Mouse (Mus musculus): ENCODE results near the gene Fbxw9. TPM values are rescaled to one million over a fixed set of nuclear protein-coding genes. Genes with fewer than 3 reads are reported as not detected.

Gene Fbxw9
- polyA plus RNA-seq, 1 experiment from 2014 or later, result 64.3 TPM

DNA sequence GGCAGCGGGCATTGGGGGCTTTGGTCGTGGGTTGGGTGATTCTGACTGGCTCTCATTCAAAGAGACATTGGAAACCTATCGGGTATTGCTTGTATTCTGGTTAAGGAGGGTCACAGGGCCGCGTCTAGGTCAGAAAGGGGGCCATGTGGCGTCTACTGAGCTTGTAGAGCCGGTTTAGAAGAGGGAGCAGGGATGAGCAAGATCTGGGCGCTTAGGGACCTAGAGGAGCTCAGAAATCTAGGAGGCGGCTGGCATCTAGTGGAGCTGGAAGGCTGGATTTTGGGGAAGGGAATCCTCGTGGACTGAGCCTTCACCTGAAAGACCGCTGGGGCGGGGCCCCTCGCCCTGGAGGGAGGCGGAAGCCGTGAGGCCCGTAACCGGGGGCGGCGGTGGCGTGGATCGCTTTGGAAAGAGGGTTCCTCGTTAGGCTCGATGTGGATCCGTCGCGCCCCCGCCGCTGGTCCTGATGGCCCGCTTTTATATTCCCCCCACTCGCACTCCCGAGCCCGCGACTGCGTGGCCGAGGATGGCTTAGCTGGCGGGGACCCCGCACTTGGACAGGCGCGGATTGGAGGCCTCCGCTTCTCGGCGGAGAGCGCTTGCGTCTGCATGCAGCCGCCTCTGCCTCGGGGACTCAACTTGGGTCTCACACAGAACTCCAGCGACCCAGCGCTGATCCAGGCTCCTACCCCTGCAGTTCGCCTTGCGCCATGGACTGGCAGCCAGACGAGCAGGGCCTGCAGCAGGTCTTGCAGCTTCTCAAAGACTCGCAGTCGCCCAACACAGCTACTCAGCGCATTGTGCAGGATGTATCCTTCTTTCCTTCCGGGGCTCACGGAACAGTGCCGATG lies 21.9 kb upstream of the Fbxw9 start:
- under 1% methylated on average over 57 of the region's 57 CpGs for WGBS
- H3K4me1 ChIP-seq (replicated peaks), result peaks cover 36% of the 10 kb centered on the region
- H3K27ac ChIP-seq, result peak overlapping the region; percentile 99
- peak overlapping the region; percentile 91 for H3K4me2 ChIP-seq (replicated peaks)
- H3K9me3 ChIP-seq, result no peaks in the 10 kb centered on the region
- ATAC-seq, result peak; percentile 26
- peaks cover 32% of the 10 kb centered on the region for H3K36me3 ChIP-seq
- no peaks in the 10 kb centered on the region for H3K27me3 ChIP-seq
- H3K4me3 ChIP-seq (replicated peaks), result peak overlapping the region; percentile 83
- H3K9ac ChIP-seq (replicated peaks), result peak overlapping the region; percentile 91

DNA sequence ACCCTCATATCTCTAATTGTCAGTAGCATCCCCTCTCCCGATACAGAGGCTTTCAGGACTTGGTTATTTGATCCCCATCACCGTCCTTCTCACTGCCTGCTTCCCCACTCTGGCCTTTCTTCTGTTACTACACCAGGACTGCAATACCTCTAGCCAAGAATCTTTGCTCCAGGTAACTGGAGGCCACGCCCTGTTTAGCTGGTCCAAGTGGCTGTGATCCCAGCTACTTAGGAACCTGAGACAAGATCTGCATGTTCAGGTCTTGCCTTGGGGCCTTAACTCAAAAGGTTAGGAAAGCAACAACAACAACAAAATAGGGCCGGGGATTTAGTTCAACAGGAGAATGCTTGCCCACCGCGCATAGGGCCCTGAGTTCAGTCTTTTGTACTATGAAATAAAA lies 16.2 kb upstream of the Fbxw9 start:
- Histone ChIP-seq H3K9me3 (no peaks in the 10 kb centered on the region), H3K4me2 (replicated peaks) (no peak overlapping the region), H3K27ac (no peak overlapping the region), H3K4me1 (replicated peaks) (peaks cover 9% of the 10 kb centered on the region), H3K27me3 (no peaks in the 10 kb centered on the region), H3K9ac (replicated peaks) (no peak overlapping the region), H3K36me3 (peaks cover 83% of the 10 kb centered on the region), H3K4me3 (replicated peaks) (no peak overlapping the region)
- WGBS, result 97% methylated on average over 6 of the region's 6 CpGs
- no peak for ATAC-seq

DNA sequence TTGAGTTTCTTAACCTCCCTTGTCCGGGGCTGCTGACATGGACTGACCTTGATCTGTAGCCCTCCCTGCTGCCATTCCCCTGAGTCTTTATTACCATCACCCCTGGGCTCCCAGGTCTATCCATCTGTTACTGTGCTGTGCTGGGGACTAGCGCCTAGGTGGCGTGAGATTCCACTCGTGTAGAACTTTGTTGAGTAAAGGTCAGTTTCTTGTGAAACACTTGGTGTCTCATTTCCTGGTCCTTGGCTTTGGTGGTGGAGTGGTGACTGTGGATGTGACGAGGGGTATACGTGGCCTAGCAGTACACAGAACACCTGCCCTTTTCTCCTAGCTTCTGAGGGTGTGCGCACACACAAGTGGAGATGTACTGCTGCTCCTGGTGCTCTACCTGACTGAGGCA lies 2.5 kb upstream of the Fbxw9 start:
- ATAC-seq, result no peak
- Histone ChIP-seq H3K4me3 (replicated peaks) (no peak overlapping the region), H3K4me1 (replicated peaks) (peaks cover 22% of the 10 kb centered on the region), H3K4me2 (replicated peaks) (no peak overlapping the region), H3K9me3 (no peaks in the 10 kb centered on the region), H3K9ac (replicated peaks) (no peak overlapping the region), H3K36me3 (peaks cover 51% of the 10 kb centered on the region), H3K27me3 (no peaks in the 10 kb centered on the region), H3K27ac (no peak overlapping the region)
- WGBS, result 90% methylated on average over 7 of the region's 7 CpGs

DNA sequence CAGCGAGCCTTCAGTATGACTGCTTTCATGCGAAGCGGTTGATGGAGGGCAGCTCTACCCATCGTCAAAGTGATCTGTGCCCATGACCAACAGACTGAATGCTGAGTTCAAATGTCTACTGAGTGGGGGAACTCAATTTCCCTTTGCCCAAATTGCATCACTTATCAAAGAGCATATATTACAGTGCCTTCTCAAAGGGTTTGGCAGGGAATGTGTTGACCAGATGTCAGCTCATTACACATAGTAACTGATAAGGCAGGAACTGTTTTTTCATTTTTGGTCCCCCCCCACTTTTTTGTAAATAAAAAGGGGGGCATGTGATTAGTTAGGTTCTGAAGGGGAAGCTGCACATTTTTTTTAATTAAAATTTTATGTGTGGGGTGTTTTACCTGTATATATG lies 2.7 kb downstream of the Fbxw9 start:
- 98% methylated on average over 4 of the region's 4 CpGs for whole genome bisulfite sequencing
- no peak overlapping the region for H3K9ac ChIP-seq (replicated peaks)
- ATAC-seq, result no peak
- no peaks in the 10 kb centered on the region for H3K27me3 ChIP-seq
- no peak overlapping the region for H3K4me2 ChIP-seq (replicated peaks)
- peaks cover 54% of the 10 kb centered on the region for H3K36me3 ChIP-seq
- H3K4me1 ChIP-seq (replicated peaks), result peaks cover 24% of the 10 kb centered on the region
- no peak overlapping the region for H3K4me3 ChIP-seq (replicated peaks)
- no peak overlapping the region for H3K27ac ChIP-seq
- no peaks in the 10 kb centered on the region for H3K9me3 ChIP-seq

DNA sequence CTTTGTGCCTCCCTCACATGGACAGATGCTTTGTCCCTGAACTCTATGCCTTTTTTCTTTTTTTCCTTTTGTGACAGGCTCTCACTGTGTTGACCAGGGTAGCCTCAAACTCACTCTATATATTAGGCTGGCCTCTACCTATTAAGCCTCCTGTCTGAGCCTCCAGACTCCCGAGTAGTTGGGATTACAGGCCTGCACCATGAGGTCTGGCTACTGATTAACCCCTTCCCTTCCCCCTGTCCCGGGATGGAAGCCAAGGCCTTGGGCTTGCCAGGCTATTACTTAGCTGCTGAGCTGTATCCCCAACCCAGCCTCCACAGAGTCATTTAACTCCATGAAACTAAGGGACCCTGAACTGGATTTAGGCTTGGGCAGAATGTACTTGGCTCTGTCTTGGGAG lies 5.4 kb downstream of the Fbxw9 start:
- Histone ChIP-seq H3K36me3 (peaks cover 69% of the 10 kb centered on the region), H3K4me3 (replicated peaks) (no peak overlapping the region), H3K9ac (replicated peaks) (no peak overlapping the region), H3K4me2 (replicated peaks) (no peak overlapping the region), H3K9me3 (no peaks in the 10 kb centered on the region), H3K4me1 (replicated peaks) (peaks cover 24% of the 10 kb centered on the region), H3K27me3 (no peaks in the 10 kb centered on the region), H3K27ac (no peak overlapping the region)
- WGBS, result 40% methylated on average over 2 of the region's 2 CpGs
- ATAC-seq, result no peak

DNA sequence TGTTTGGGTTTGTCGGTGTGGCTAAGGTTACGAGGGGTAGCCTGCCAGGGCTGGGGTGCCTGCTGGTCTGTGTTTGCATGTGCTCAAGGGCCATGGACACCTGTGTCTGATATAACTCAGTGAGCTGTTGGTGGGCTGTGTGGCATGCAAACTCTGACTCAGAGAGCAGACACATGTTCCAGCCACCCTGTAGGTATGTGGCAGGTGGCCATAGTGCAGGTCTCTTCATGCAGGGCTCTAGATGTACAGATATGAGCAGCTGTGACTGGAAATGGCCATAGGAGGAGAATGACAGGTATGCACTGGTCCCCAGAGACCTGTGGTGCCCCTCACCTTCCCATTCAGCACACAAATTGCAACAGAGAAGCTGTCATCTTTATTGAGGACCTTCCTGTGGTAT lies 7.3 kb downstream of the Fbxw9 start:
- no peak overlapping the region for H3K4me2 ChIP-seq (replicated peaks)
- H3K4me1 ChIP-seq (replicated peaks), result peaks cover 9% of the 10 kb centered on the region
- peaks cover 64% of the 10 kb centered on the region for H3K36me3 ChIP-seq
- H3K9me3 ChIP-seq, result no peaks in the 10 kb centered on the region
- 93% methylated on average over 2 of the region's 2 CpGs for WGBS
- no peak for ATAC-seq
- H3K27me3 ChIP-seq, result no peaks in the 10 kb centered on the region
- H3K27ac ChIP-seq, result no peak overlapping the region
- no peak overlapping the region for H3K9ac ChIP-seq (replicated peaks)
- H3K4me3 ChIP-seq (replicated peaks), result no peak overlapping the region

DNA sequence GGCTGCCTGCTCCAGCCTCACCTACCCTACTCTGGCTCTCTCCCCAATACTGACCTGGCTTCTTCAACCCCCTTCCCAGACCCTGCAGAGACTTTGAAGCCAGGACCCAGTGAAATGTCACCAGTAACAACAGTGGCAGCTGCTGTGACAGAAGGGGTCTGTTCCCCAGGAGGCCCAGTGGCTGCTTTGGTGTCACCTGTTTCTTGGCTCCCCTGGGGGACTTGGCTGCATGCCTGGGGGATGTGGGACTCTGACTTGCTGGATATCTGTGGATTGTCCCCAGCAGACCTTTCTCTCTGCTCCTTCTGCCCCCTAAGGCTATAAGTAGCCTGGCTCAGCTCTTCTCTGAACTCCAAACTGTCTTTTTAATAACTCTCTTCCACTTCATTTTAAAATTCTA lies 8.1 kb downstream of the Fbxw9 start, which contains the start of gene Gm5741:
Gm5741 (minus strand) TSS at position 1 of the 400 bp plus-strand sequence.
- Histone ChIP-seq H3K9ac (replicated peaks) (0 out of 2 replicates have a peak within 1 kb of the TSS, but pooled peaks have one; percentile 7), H3K27ac (no peak within 1 kb of the TSS)

DNA sequence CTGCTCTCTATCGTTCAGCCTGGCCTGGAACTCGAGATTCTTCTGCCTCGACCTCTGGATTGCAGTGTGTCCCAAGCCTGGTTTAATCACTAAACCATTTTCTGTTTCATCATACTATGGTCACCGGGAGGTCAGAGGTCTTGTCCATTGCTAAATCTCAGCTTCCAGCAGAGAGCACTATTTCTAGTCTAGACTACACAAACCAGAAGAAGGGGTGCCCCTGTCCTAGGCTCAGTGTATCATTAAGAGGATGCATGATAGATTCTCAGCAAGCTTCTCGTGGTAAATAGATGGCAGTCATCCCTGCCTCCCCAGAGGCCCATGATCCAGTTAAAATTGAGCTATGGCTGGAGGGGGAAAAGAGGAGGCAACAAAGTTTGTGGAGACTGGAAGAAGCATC lies 11.2 kb downstream of the Fbxw9 start:
- no peak for ATAC-seq
- peak overlapping the region; percentile 93 for H3K27ac ChIP-seq
- H3K4me1 ChIP-seq (replicated peaks), result peaks cover 17% of the 10 kb centered on the region
- H3K4me2 ChIP-seq (replicated peaks), result peak overlapping the region; percentile 68
- no peaks in the 10 kb centered on the region for H3K9me3 ChIP-seq
- H3K27me3 ChIP-seq, result no peaks in the 10 kb centered on the region
- H3K4me3 ChIP-seq (replicated peaks), result peak overlapping the region; percentile 78
- 87% methylated on average over 5 of the region's 5 CpGs for WGBS
- 0 out of 2 replicates have a peak overlapping the region, but pooled peaks have one; percentile 5 for H3K9ac ChIP-seq (replicated peaks)
- H3K36me3 ChIP-seq, result peaks cover 62% of the 10 kb centered on the region

More for the DNA sequence above, 8.1 kb downstream of the Fbxw9 start, which contains the start of gene Gm5741:
- no peaks in the 10 kb centered on the region for H3K27me3 ChIP-seq
- ATAC-seq, result no peak
- H3K4me1 ChIP-seq (replicated peaks), result peaks cover 13% of the 10 kb centered on the region
- H3K9me3 ChIP-seq, result no peaks in the 10 kb centered on the region
- peaks cover 57% of the 10 kb centered on the region for H3K36me3 ChIP-seq
- H3K4me3 ChIP-seq (replicated peaks), result no peak within 1 kb of the TSS
- no peak within 1 kb of the TSS for H3K4me2 ChIP-seq (replicated peaks)

DNA sequence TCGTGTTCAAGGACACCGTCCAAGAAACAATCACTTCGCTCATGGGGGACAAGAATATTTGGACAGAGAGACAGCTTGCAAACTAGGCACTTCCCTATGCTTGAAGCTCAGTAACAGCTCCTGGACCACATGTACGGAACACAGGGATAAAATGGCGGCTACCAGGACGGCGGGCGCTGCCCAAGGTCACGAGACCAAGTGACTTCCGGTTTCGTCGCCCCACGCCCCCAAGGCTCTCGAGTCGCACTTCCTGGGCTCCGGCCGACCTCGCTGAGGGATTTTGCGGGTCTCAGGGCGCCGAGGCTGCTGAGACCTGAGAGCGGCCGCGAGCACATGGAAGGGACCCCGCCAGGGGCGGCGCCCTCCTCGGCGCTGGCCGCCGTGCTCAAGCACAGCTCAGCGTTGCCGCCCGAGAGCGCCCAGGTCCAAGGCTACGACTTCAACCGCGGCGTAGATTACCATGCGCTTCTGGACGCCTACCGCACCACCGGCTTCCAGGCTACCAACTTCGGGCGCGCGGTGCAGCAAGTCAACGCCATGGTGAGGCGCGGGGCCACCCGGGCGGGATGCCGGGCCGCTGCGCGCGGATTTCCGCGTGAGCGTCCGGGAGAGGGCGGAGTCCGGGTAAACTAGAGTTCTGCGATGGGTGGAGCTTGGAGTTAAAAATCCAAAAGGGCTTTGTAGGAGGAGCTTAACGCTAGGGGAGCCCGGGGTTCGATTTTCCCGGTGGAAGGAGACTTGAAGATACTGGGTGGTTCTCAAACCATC lies 11.8 kb downstream of the Fbxw9 start, which contains the start of gene Dhps:
Dhps (plus strand) TSS at position 244 of the 768 bp plus-strand sequence.
- WGBS, result under 1% methylated on average over 67 of the region's 68 CpGs
- Histone ChIP-seq H3K27ac (peak within 1 kb of the TSS; percentile 93), H3K9me3 (no peaks in the 10 kb centered on the region), H3K4me1 (replicated peaks) (peaks cover 17% of the 10 kb centered on the region), H3K27me3 (no peaks in the 10 kb centered on the region), H3K9ac (replicated peaks) (peak within 1 kb of the TSS; percentile 80), H3K4me2 (replicated peaks) (peak within 1 kb of the TSS; percentile 68), H3K4me3 (replicated peaks) (peak within 1 kb of the TSS; percentile 78), H3K36me3 (peaks cover 62% of the 10 kb centered on the region)
- peak; percentile 89 for ATAC-seq

DNA sequence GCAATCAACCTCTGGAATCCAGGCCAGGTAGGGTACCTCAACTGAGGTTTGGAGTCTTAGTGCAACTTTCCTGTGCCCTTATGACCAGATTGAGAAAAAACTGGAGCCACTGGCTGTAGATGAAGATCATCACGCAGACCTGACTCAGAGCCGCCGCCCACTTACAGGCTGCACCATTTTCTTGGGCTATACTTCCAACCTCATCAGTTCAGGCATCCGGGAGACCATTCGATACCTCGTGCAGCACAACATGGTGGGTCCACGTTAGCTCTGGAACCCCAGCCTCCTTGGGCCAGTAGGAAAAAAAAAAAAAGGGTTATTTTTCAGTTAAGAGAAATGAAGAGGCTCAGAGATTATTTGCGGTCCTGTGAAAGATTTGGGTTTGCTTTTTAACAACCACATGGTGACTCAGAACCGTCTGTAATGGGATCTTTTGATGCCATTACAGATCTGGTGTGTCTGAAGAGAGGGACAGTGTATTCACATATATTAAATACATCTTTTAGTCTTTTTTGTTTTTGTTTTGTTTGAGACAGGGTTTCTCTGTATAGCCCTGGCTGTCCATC lies 12.6 kb downstream of the Fbxw9 start:
- Histone ChIP-seq H3K27me3 (no peaks in the 10 kb centered on the region), H3K4me3 (replicated peaks) (peak overlapping the region; percentile 78), H3K36me3 (peaks cover 56% of the 10 kb centered on the region), H3K9ac (replicated peaks) (peak overlapping the region; percentile 80), H3K9me3 (no peaks in the 10 kb centered on the region), H3K4me2 (replicated peaks) (peak overlapping the region; percentile 68), H3K27ac (peak overlapping the region; percentile 93), H3K4me1 (replicated peaks) (peaks cover 17% of the 10 kb centered on the region)
- no peak for ATAC-seq
- 43% methylated on average over 9 of the region's 9 CpGs for WGBS

DNA sequence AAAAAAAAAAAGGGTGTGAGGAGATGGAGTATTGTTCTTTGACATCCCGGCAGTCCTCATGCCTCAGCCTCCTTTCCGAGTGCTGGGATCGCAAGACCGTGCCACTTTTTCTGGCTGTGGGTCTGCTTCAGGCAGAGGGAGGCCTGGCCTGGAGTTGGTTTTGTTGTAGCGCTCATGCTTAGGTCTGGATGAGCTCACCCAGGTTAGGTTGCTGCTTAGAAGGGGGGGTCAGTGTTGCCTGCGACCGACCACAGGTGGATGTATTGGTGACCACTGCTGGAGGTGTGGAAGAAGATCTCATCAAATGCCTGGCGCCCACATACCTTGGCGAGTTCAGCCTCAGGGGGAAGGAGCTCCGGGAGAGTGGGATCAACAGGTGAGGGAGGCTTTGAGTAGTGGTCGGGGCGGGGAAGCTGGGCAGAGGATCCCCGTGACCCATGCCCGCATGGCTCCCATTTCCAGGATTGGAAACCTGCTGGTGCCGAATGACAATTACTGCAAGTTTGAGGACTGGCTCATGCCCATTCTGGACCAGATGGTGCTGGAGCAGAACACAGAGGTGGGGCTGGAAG lies 13.3 kb downstream of the Fbxw9 start:
- H3K9ac ChIP-seq (replicated peaks), result no peak overlapping the region
- H3K4me2 ChIP-seq (replicated peaks), result peak overlapping the region; percentile 68
- no peaks in the 10 kb centered on the region for H3K9me3 ChIP-seq
- peaks cover 17% of the 10 kb centered on the region for H3K4me1 ChIP-seq (replicated peaks)
- H3K36me3 ChIP-seq, result peaks cover 54% of the 10 kb centered on the region
- WGBS, result 92% methylated on average over 15 of the region's 15 CpGs
- no peak for ATAC-seq
- H3K4me3 ChIP-seq (replicated peaks), result no peak overlapping the region
- no peaks in the 10 kb centered on the region for H3K27me3 ChIP-seq
- no peak overlapping the region for H3K27ac ChIP-seq

All from midbrain, embryonic 13.5 days (tissue).